Mouse (Mus musculus): ENCODE results near the gene Stat5b. TPM values are rescaled to one million over a fixed set of nuclear protein-coding genes. Genes with fewer than 3 reads are reported as not detected.

Stat5b gene
- total RNA-seq, 2 experiments from 2014 or later: 9.6 to 11.8 TPM

DNA sequence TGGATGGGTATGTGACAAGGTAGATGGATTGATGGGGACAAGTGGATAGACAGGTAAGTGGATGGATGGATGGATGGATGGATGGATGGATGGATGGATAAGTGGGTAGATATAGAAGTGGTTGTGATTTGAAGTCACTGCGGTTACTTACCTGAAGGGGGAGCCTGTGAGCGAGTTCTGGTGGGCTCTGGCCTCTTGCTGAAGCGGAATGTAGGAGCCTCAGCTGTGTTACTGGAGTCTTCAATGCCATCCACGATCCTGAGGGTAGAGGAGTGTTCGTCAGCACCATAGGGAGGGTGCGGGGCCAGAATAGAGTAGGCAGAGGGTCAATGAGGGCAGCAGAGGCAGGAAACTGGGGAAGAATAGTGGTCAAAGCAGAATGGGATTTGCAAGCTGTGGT lies 105.4 kb downstream of the Stat5b start:
- intact Hi-C loops (cut with DNase I): loop anchor here (10.0 kb wide), 1 partner anchor 210 kb away; no protein-coding TSS in a partner anchor
- peak; percentile 60 for DNase-seq

DNA sequence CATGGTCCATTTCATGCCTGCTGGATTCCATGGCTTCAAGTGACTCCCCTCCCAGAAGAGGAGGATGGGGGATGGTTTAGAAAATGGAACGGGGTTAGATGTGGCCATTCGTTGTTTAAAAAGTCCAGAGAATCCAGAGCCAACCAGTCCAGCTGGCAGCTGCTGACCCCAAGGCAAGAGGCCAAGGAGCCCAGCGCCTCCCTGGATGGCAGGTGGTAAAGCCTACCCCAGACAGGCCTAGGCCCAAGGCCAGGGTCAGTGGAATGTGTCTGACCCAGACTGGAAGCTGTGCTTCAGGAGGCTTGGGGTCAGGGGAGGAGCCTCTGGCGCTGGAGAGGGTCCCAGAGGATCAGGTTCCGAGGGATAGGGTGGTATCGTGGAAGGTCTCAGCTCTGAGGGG lies 109.2 kb downstream of the Stat5b start:
- intact Hi-C loops (cut with DNase I): loop anchor here (10.0 kb wide), 1 partner anchor 213 kb away; no protein-coding TSS in a partner anchor
- DNase-seq: peak; percentile 55

DNA sequence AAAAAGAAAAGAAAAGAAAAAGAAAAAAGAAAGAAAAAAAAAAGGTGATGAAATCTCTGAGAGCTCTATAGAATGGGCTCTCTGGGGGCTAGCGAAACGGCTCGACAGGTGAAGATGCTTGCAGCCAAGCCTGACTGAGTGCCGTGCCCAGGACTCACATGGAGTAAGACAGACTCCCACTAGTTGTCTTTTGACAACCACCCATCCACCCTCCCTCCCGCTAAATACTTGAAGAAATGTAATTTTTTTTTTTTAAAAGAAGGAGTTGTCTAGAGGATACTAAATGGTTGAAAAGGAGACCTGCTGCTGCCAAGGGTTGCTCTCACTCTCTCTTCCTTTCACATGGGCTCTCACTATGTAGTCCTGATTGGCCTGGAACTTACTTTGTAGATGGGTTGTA lies 111.8 kb downstream of the Stat5b start:
- intact Hi-C loops (cut with DNase I): no loop called here
- DNase-seq: no peak

DNA sequence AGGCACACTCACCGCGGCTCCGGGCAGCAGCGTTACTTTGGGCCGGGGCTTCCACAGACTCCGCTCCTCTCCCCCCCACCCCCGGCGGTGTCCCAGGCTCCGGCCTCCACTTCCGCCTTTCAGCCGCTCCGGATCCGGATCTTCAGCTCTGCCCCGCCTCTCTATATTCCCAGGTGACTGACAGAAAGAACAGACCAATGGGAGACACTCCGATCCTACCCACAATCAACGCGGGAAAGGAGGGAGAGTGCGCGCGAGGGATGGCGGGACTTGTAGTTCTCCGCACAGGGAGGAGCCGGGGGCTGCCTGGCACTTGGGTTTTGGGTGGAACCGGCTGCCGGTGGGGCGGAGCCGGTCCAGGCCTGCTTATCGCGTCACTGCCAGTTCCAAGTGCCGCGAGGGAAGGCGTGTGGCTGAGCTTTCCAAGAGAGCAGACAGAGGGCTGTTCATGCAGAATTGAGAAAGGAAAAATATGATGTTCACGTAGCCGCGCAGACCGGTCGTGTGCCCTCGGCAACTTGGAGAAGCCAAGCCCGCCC lies 112.4 kb downstream of the Stat5b start, which contains the start of gene Rab5c:
Gene Rab5c (minus strand): TSS at position 150 of the 539 bp plus-strand sequence.
- peak; percentile 99 for DNase-seq
- intact Hi-C loops (cut with DNase I): no loop called here

DNA sequence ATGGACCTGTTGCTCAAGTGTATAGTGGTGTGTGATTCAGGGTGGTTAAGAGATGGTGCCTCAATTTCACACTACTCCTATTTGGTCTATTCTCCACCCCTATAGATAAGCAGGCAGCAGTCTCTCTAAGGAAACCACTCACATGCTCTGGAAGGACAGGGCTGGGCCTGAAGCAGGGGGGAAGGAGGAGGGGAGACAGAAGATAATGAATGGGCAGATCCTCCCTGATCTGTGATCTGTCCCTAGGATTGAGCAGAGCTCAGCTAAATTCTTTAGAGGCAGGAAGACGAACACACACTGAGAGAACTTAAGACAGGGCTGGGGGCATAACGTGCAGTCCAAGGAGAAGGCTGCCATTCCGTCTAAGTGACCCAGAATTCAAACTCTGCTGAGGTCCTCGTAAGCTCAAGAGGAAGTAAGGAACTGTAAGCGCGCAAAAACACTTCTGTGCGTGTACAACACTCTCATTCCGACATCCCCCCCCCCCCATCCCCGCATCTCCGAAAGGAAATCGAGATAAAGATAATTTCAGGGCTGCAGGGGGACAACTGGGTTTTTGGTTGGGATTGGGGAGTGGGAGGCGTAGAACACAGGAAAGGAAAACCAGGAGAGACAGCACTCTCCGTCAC lies 113.3 kb downstream of the Stat5b start:
- intact Hi-C loops (cut with DNase I): no loop called here
- no peak for DNase-seq

DNA sequence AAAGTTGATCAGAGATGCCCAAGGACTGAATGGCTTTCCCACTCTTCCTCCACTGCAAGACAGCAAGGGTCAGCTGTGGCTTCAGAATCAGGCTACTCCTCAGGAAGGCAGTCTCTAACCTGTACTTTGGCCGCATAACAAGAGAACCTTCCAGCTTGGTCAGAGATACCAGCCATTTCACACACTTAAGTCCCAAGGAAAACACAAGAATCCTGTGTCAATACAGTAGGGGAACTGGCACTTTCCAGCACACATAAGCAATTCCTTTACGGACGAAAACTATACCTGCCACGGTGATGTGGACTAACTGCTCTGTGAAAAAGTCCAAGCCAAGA lies 113.8 kb downstream of the Stat5b start:
- intact Hi-C loops (cut with DNase I): no loop called here
- no peak for DNase-seq

DNA sequence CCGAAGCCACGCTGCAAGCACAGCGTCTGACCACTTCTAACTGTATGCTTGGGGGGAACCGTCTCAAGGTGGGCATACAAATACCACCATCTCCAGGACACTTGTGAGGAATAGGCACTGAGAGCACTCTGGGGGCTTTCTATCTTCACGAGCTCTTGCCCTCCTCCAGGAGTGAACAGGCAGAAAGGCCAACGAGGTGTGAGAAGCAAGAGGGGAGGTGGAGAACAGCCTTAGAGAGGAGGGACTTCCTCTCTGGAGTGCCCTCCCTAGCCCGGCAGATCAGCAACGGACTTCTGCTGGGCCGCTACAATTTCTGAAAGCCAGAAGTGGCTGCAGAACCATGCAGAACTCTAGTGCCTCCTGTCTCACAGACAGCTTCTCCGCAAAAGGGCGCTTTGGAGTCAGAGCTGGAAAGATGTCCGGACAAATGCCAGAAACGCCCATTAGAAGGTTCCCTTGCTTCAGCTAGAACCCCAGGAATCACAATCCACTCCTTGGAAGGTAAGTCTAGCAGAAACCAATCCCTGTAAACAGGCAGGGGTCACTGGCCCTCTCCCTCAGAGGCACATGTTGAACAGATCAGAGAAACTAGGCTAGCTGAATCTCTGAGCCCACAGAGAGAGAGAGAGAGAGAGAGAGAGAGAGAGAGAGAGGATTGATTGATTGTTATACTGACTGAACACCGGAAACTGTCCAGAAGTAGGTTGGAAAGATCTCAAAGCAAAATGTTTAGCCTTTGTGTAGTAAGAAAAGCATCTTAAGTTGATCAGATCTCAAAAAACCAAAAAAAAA lies 114.4 kb downstream of the Stat5b start:
- intact Hi-C loops (cut with DNase I): no loop called here
- DNase-seq: no peak

DNA sequence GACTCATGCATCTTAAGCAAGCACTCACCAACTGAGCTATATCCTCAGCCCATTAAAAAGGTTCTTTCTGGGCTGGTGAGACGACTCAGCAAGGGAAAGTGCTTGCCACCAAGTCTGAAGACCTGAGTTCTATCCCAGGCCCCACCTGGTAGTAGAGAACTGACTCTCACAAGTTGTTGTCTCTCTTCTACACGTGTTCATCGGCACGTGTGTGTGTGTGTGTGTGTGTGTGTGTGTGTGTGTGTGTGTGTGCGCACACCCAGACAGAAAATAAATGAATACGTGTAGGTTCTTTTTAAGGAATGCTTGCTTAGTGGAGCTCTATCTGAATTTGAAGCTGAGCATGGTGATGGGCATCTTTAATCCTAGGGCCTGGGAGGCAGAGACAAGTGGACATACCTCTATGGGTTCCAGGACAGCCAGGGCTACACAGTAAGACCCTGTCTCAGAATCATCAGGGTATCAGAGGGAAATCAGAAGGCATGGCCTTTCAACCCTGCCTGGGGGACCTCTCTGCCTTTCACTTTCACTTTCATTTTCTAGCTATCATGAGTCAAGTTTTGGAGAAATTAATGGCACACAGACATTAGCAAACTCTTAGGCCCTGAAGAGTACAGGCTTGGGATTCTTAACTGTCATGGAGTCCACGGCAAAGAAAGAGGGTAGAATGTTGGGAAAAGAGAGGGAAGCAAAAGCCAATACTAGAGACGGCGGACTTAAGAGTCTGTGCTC lies 115.2 kb downstream of the Stat5b start:
- DNase-seq: no peak
- intact Hi-C loops (cut with DNase I): no loop called here

Other genes with a start within 250 kb of the Stat5b start
- 10 to 100 TPM; 37.7 to 39.9 TPM for gene Nkiras2, start 231.5 kb downstream of the Stat5b start, total RNA-seq (2021)
- 100 to 1,000 TPM; 276 to 297 TPM for gene Dnajc7, start 230.6 kb downstream of the Stat5b start, total RNA-seq (2021)
- under 1 TPM in 1 of 2 experiments, not detected in 1; 0.12 TPM for gene Zfp385c, start 158.3 kb downstream of the Stat5b start, total RNA-seq (2021)
- 1 to 10 TPM; 3.4 to 3.5 TPM for gene Dhx58, start 146.5 kb downstream of the Stat5b start, total RNA-seq (2021)
- gene Kat2a, start 138.3 kb downstream of the Stat5b start, total RNA-seq (2021): 10 to 100 TPM; 68.7 to 71.8 TPM
- gene Hspb9, start 136.9 kb downstream of the Stat5b start, total RNA-seq (2021): not detected
- gene Rab5c, start 112.5 kb downstream of the Stat5b start, total RNA-seq (2021): 100 to 1,000 TPM; 168 to 174 TPM
- 10 to 100 TPM; 11.2 to 12.4 TPM for gene Kcnh4, start 90.8 kb downstream of the Stat5b start, total RNA-seq (2021)
- not detected for gene Hcrt, start 87.8 kb downstream of the Stat5b start, total RNA-seq (2021)
- 1 to 10 TPM; 5.5 to 7.2 TPM for gene Ghdc, start 79.8 kb downstream of the Stat5b start, total RNA-seq (2021)
- 1 to 10 TPM in 1 of 2 experiments, under 1 TPM in 1; 0.98 to 1.2 TPM for gene Stat5a, start 8.6 kb upstream of the Stat5b start, total RNA-seq (2021)
- gene Stat3, start 88.8 kb upstream of the Stat5b start, total RNA-seq (2021): 10 to 100 TPM; 32.4 to 36.7 TPM
- gene Cavin1, start 120.2 kb upstream of the Stat5b start, total RNA-seq (2021): 10 to 100 TPM; 22.6 to 22.8 TPM
- gene Atp6v0a1, start 158.7 kb upstream of the Stat5b start, total RNA-seq (2021): 100 to 1,000 TPM; 257 to 302 TPM
- gene Naglu, start 219.3 kb upstream of the Stat5b start, total RNA-seq (2021): 1 to 10 TPM; 8.3 to 9.6 TPM
- under 1 TPM; 0.52 to 0.76 TPM for gene Hsd17b1, start 227.7 kb upstream of the Stat5b start, total RNA-seq (2021)
- gene Coasy, start 231.8 kb upstream of the Stat5b start, total RNA-seq (2021): 10 to 100 TPM; 28.3 to 32.0 TPM
- gene Mlx, start 236.6 kb upstream of the Stat5b start, total RNA-seq (2021): 10 to 100 TPM; 39.0 to 47.3 TPM
- 1 to 10 TPM; 7.7 to 9.1 TPM for gene Psmc3ip, start 244.7 kb upstream of the Stat5b start, total RNA-seq (2021)

Data from left cerebral cortex, postnatal 4 days (tissue).